Mouse (Mus musculus): ENCODE data around the gene OR5BS1P. TPM values are rescaled to one million over a fixed set of nuclear protein-coding genes. Genes with fewer than 3 reads are reported as not detected.
"Not testable (repeated sequence)": the region's sequence is repeated elsewhere in the genome, so short reads cannot be mapped to it uniquely, and the experiment has no call there.

The OR5BS1P gene
- polyA plus RNA-seq, 1 experiment, result not detected

- H3K79me3 ChIP-seq (ENCODE audit: low read depth), result no peaks in the 10 kb centered on the region
- no peaks in the 10 kb centered on the region for H3K79me2 ChIP-seq (ENCODE audit: control insufficient read depth, insufficient read depth)
- TF ChIP-seq MYOD1 (IDR thresholded peaks at IDR 0.05; ENCODE audit: control insufficient read depth, insufficient read length, low read depth) (peak; percentile 95), USF1 (IDR thresholded peaks at IDR 0.05; ENCODE audit: low read depth) (no peak), MAX (IDR thresholded peaks at IDR 0.05) (peak; percentile 92), FOSL1 (IDR thresholded peaks at IDR 0.05; ENCODE audit: insufficient read depth, low read length, poor library complexity, severe bottlenecking) (peak; percentile 71), CEBPB (IDR thresholded peaks at IDR 0.05; ENCODE audit: low read depth) (peak; percentile 16)
- H3K4me3 ChIP-seq (ENCODE audit: insufficient read depth, poor library complexity, severe bottlenecking), result no peak overlapping the region
- peaks cover 22% of the 10 kb centered on the region for H3K36me3 ChIP-seq (ENCODE audit: control insufficient read depth, insufficient read depth)
- H3ac ChIP-seq (ENCODE audit: control insufficient read depth, insufficient read length, low read depth), result peak overlapping the region; percentile 50
- no peaks in the 10 kb centered on the region for H3K27me3 ChIP-seq (ENCODE audit: control insufficient read depth, insufficient read depth, insufficient read length)
Measured at GRCm38 (mm10) chr15:98512799-98513321, 43.2 kb downstream of the OR5BS1P start.

GRCm38 (mm10) chr15:98513676-98514075, 44.0 kb downstream of the OR5BS1P start:
- H3K27me3 ChIP-seq (ENCODE audit: control insufficient read depth, insufficient read depth, insufficient read length); H3ac ChIP-seq (ENCODE audit: control insufficient read depth, insufficient read length, low read depth); H3K4me3 ChIP-seq (ENCODE audit: insufficient read depth, poor library complexity, severe bottlenecking); H3K79me3 ChIP-seq (ENCODE audit: low read depth); H3K79me2 ChIP-seq (ENCODE audit: control insufficient read depth, insufficient read depth): not testable (repeated sequence)
- peaks cover 30% of the 10 kb centered on the region for H3K36me3 ChIP-seq (ENCODE audit: control insufficient read depth, insufficient read depth)

- TF ChIP-seq FOSL1 (IDR thresholded peaks at IDR 0.05; ENCODE audit: insufficient read depth, low read length, poor library complexity, severe bottlenecking) (no peak), MAX (IDR thresholded peaks at IDR 0.05) (peak; percentile 43), USF1 (IDR thresholded peaks at IDR 0.05; ENCODE audit: low read depth) (peak; percentile 95), MYOD1 (IDR thresholded peaks at IDR 0.05; ENCODE audit: control insufficient read depth, insufficient read length, low read depth) (no peak)
- Histone ChIP-seq H3K27me3 (ENCODE audit: control insufficient read depth, insufficient read depth, insufficient read length) (no peaks in the 10 kb centered on the region), H3ac (ENCODE audit: control insufficient read depth, insufficient read length, low read depth) (no peak overlapping the region), H3K4me3 (ENCODE audit: insufficient read depth, poor library complexity, severe bottlenecking) (no peak overlapping the region), H3K79me3 (ENCODE audit: low read depth) (no peaks in the 10 kb centered on the region), H3K79me2 (ENCODE audit: control insufficient read depth, insufficient read depth) (peaks cover 6% of the 10 kb centered on the region), H3K36me3 (ENCODE audit: control insufficient read depth, insufficient read depth) (peaks cover 30% of the 10 kb centered on the region)
Measured at GRCm38 (mm10) chr15:98514146-98514545, 44.5 kb downstream of the OR5BS1P start.

- H3K27me3 ChIP-seq (ENCODE audit: control insufficient read depth, insufficient read depth, insufficient read length); H3K4me3 ChIP-seq (ENCODE audit: insufficient read depth, poor library complexity, severe bottlenecking); H3K79me3 ChIP-seq (ENCODE audit: low read depth); H3ac ChIP-seq (ENCODE audit: control insufficient read depth, insufficient read length, low read depth): not testable (repeated sequence)
- H3K79me2 ChIP-seq (ENCODE audit: control insufficient read depth, insufficient read depth), result peaks cover 12% of the 10 kb centered on the region
- H3K36me3 ChIP-seq (ENCODE audit: control insufficient read depth, insufficient read depth), result peaks cover 37% of the 10 kb centered on the region
Measured at GRCm38 (mm10) chr15:98514845-98515244, 45.1 kb downstream of the OR5BS1P start.

GRCm38 (mm10) chr15:98517380-98518355, 48.0 kb downstream of the OR5BS1P start:
- TF ChIP-seq FOSL1 (IDR thresholded peaks at IDR 0.05; ENCODE audit: insufficient read depth, low read length, poor library complexity, severe bottlenecking) (no peak), CTCF (IDR thresholded peaks at IDR 0.05; ENCODE audit: control insufficient read depth, insufficient read depth, insufficient read length) (peak; percentile 79), MAX (IDR thresholded peaks at IDR 0.05) (peak; percentile 54), MYOG (IDR thresholded peaks at IDR 0.05; ENCODE audit: control insufficient read depth, extremely low read depth, insufficient read length) (no peak), USF1 (IDR thresholded peaks at IDR 0.05; ENCODE audit: low read depth) (peak; percentile 59), MYOD1 (IDR thresholded peaks at IDR 0.05; ENCODE audit: control insufficient read depth, insufficient read length, low read depth) (no peak), CEBPB (IDR thresholded peaks at IDR 0.05; ENCODE audit: low read depth) (no peak)
- H3K36me3 ChIP-seq (ENCODE audit: control insufficient read depth, insufficient read depth), result peaks cover 63% of the 10 kb centered on the region
- no peaks in the 10 kb centered on the region for H3K27me3 ChIP-seq (ENCODE audit: control insufficient read depth, insufficient read depth, insufficient read length)
- H3K79me3 ChIP-seq (ENCODE audit: low read depth), result peaks cover 29% of the 10 kb centered on the region
- peaks cover 40% of the 10 kb centered on the region for H3K79me2 ChIP-seq (ENCODE audit: control insufficient read depth, insufficient read depth)
- H3K4me3 ChIP-seq (ENCODE audit: insufficient read depth, poor library complexity, severe bottlenecking), result no peak overlapping the region
- H3ac ChIP-seq (ENCODE audit: control insufficient read depth, insufficient read length, low read depth), result no peak overlapping the region

- peak; percentile 55 for TF ChIP-seq MYOD1 (IDR thresholded peaks at IDR 0.05; ENCODE audit: control insufficient read depth, insufficient read length, low read depth)
- TF ChIP-seq MYOG (IDR thresholded peaks at IDR 0.05; ENCODE audit: control insufficient read depth, extremely low read depth, insufficient read length), result no peak
- no peak for TF ChIP-seq USF1 (IDR thresholded peaks at IDR 0.05; ENCODE audit: low read depth)
- TF ChIP-seq CEBPB (IDR thresholded peaks at IDR 0.05; ENCODE audit: low read depth), result peak; percentile 26
- peak; percentile 9 for TF ChIP-seq MAX (IDR thresholded peaks at IDR 0.05)
- Histone ChIP-seq H3K79me2 (ENCODE audit: control insufficient read depth, insufficient read depth) (peaks cover 76% of the 10 kb centered on the region), H3K27me3 (ENCODE audit: control insufficient read depth, insufficient read depth, insufficient read length) (no peaks in the 10 kb centered on the region), H3K79me3 (ENCODE audit: low read depth) (peaks cover 64% of the 10 kb centered on the region), H3K4me3 (ENCODE audit: insufficient read depth, poor library complexity, severe bottlenecking) (no peak overlapping the region), H3ac (ENCODE audit: control insufficient read depth, insufficient read length, low read depth) (no peak overlapping the region), H3K36me3 (ENCODE audit: control insufficient read depth, insufficient read depth) (peaks cover 94% of the 10 kb centered on the region)
Measured at GRCm38 (mm10) chr15:98521245-98521644, 51.5 kb downstream of the OR5BS1P start.

Data from C2C12 (cell line).